Mouse (Mus musculus) MEL (cell line): ENCODE data around the gene Zswim4. TPM values are rescaled to one million over a fixed set of nuclear protein-coding genes. Genes with fewer than 3 reads are reported as not detected.

ENCODE experiments used
- DNase-seq: peaks from one replicate; pipeline ENCODE4 v3.0.0; 2011; ENCODE audit warnings: low read depth, low spot score
- H3K27ac ChIP-seq: 2 replicates; pipeline ENCODE4 v1.5.1; 2012; ENCODE audit warnings: low read depth, mild to moderate bottlenecking, control low read depth, low read length, moderate library complexity; ENCODE audit not compliant: control insufficient read depth
- H3K27me3 ChIP-seq, 2 experiments: fragments of 150-350 bp in 1 of 2; sonication (generic) in 1 of 2; 2 replicates each; pipeline ENCODE4 v1.6.1; 2012; ENCODE audit warnings: low read length in 2 of 2, mild to moderate bottlenecking in 2 of 2, improper control_type of control experiment in 1 of 2, moderate library complexity in 1 of 2; ENCODE audit not compliant: insufficient read depth in 2 of 2, control insufficient read depth in 1 of 2
- H3K36me3 ChIP-seq, 2 experiments: 2 replicates each; pipeline ENCODE4 v1.6.1; 2012 to 2014; ENCODE audit warnings: low read length in 2 of 2, improper control_type of control experiment in 1 of 2, inconsistent platforms in 1 of 2, mild to moderate bottlenecking in 1 of 2; ENCODE audit not compliant: insufficient read depth in 2 of 2, control insufficient read depth in 1 of 2
- H3K4me1 ChIP-seq, 2 experiments: fragments of 150-350 bp in 1 of 2; sonication (generic) in 1 of 2; 2 replicates each; pipeline ENCODE4 v1.6.1; 2012; ENCODE audit warnings: low read length in 2 of 2, improper control_type of control experiment in 1 of 2, mild to moderate bottlenecking in 1 of 2; ENCODE audit not compliant: insufficient read depth in 2 of 2, control insufficient read depth in 1 of 2
- H3K4me3 ChIP-seq, 2 experiments: fragments of 150-350 bp in 1 of 2; sonication (generic) in 1 of 2; 2 replicates each; pipeline ENCODE4 v1.5.1; 2012; ENCODE audit warnings: low read depth in 2 of 2, low read length in 2 of 2, mild to moderate bottlenecking in 2 of 2, moderate library complexity in 2 of 2, control low read depth in 1 of 2, improper control_type of control experiment in 1 of 2; ENCODE audit not compliant: control insufficient read depth in 1 of 2, insufficient read depth in 1 of 2
- H3K79me2 ChIP-seq: 2 replicates; pipeline ENCODE4 v1.6.1; 2012; ENCODE audit warnings: mild to moderate bottlenecking, low read length, moderate library complexity; ENCODE audit not compliant: control insufficient read depth, poor library complexity, insufficient read depth
- H3K9ac ChIP-seq: 2 replicates; pipeline ENCODE4 v1.6.1; 2012; ENCODE audit warnings: low read depth, mild to moderate bottlenecking, control low read depth, low read length, moderate library complexity; ENCODE audit not compliant: control insufficient read depth, poor library complexity, severe bottlenecking
- H3K9me3 ChIP-seq: fragments of 150-350 bp; sonication (generic); replicated peaks from 2 replicates; pipeline ENCODE4 v1.6.1; 2012; ENCODE audit warnings: mild to moderate bottlenecking, low read length, improper control_type of control experiment, moderate library complexity; ENCODE audit not compliant: insufficient read depth
- BHLHE40 ChIP-seq: IDR thresholded peaks from 2 replicates; pipeline ENCODE4 v1.6.1; 2012; ENCODE audit warnings: low read depth, mild to moderate bottlenecking, inconsistent platforms, low read length, improper control_type of control experiment, borderline replicate concordance
- CHD1 ChIP-seq: IDR thresholded peaks from 2 replicates; pipeline ENCODE4 v1.6.1; 2012; ENCODE audit warnings: low read depth, mild to moderate bottlenecking, inconsistent platforms, low read length, improper control_type of control experiment
- CHD2 ChIP-seq: IDR thresholded peaks from 2 replicates; pipeline ENCODE4 v1.6.1; 2011; ENCODE audit warnings: low read length, improper control_type of control experiment
- E2F4 ChIP-seq: IDR thresholded peaks from 2 replicates; pipeline ENCODE4 v1.6.1; 2011; ENCODE audit warnings: low read depth, low read length, improper control_type of control experiment, borderline replicate concordance
- ELF1 ChIP-seq: IDR thresholded peaks from 2 replicates; pipeline ENCODE4 v1.6.1; 2014; ENCODE audit warnings: low read depth, mild to moderate bottlenecking, inconsistent platforms, low read length, improper control_type of control experiment, moderate library complexity
- EP300 ChIP-seq, 2 experiments: IDR thresholded peaks; 2 replicates each; pipeline ENCODE4 v1.6.1; 2011; ENCODE audit warnings: improper control_type of control experiment in 2 of 2, low read length in 2 of 2, low read depth in 1 of 2, mild to moderate bottlenecking in 1 of 2
- ETS1 ChIP-seq: IDR thresholded peaks from 2 replicates; pipeline ENCODE4 v1.6.1; 2012; ENCODE audit warnings: low read depth, mild to moderate bottlenecking, inconsistent platforms, low read length, improper control_type of control experiment, moderate library complexity
- HCFC1 ChIP-seq: IDR thresholded peaks from 2 replicates; pipeline ENCODE4 v1.6.1; 2012; ENCODE audit warnings: low read depth, mild to moderate bottlenecking, inconsistent platforms, low read length, improper control_type of control experiment, moderate library complexity
- KAT2A ChIP-seq: conservative IDR thresholded peaks from 2 replicates; pipeline ENCODE4 v1.6.1; 2012; ENCODE audit warnings: low read depth, low read length, improper control_type of control experiment, inconsistent platforms
- MAX ChIP-seq: IDR thresholded peaks from 2 replicates; pipeline ENCODE4 v1.6.1; 2011; ENCODE audit warnings: low read length, improper control_type of control experiment
- MEF2A ChIP-seq: IDR thresholded peaks from 2 replicates; pipeline ENCODE4 v1.6.1; 2014; ENCODE audit warnings: low read depth, mild to moderate bottlenecking, inconsistent platforms, low read length, improper control_type of control experiment; ENCODE audit not compliant: poor library complexity, insufficient replicate concordance, severe bottlenecking; ENCODE audit errors: extremely low read depth
- MXI1 ChIP-seq: IDR thresholded peaks from 2 replicates; pipeline ENCODE4 v1.6.1; 2011; ENCODE audit warnings: mild to moderate bottlenecking, low read depth, low read length, improper control_type of control experiment
- POLR2A ChIP-seq, 2 experiments: IDR thresholded peaks; 2 replicates each; pipeline ENCODE4 v1.6.1; 2011 to 2012; ENCODE audit warnings: low read length in 2 of 2, mild to moderate bottlenecking in 2 of 2, control low read depth in 1 of 2, improper control_type of control experiment in 1 of 2, low read depth in 1 of 2, moderate library complexity in 1 of 2; ENCODE audit not compliant: control insufficient read depth in 1 of 2, insufficient read depth in 1 of 2, poor library complexity in 1 of 2
- POLR2AphosphoS2 ChIP-seq: IDR thresholded peaks from 2 replicates; pipeline ENCODE4 v1.6.1; 2011; ENCODE audit warnings: low read length, improper control_type of control experiment
- POLR2AphosphoS5 ChIP-seq: IDR thresholded peaks from 2 replicates; pipeline ENCODE4 v1.6.1; 2012; ENCODE audit warnings: low read depth, borderline replicate concordance, mild to moderate bottlenecking, inconsistent platforms, low read length, moderate library complexity, mixed read lengths
- RCOR1 ChIP-seq: IDR thresholded peaks from 2 replicates; pipeline ENCODE4 v1.6.1; 2012; ENCODE audit warnings: low read depth, mild to moderate bottlenecking, inconsistent platforms, low read length, improper control_type of control experiment
- SIN3A ChIP-seq: IDR thresholded peaks from 2 replicates; pipeline ENCODE4 v1.6.1; 2012; ENCODE audit warnings: low read length, improper control_type of control experiment, inconsistent platforms
- TAL1 ChIP-seq: IDR thresholded peaks from 2 replicates; pipeline ENCODE4 v1.6.1; 2012; ENCODE audit warnings: mild to moderate bottlenecking, inconsistent platforms, low read length, moderate library complexity, mixed read lengths
- TBP ChIP-seq: IDR thresholded peaks from 2 replicates; pipeline ENCODE4 v1.8.0; 2011; ENCODE audit warnings: low read depth, low read length, improper control_type of control experiment
- TCF12 ChIP-seq: IDR thresholded peaks from 2 replicates; pipeline ENCODE4 v1.6.1; 2014; ENCODE audit warnings: low read depth, mild to moderate bottlenecking, inconsistent platforms, low read length, improper control_type of control experiment, moderate library complexity
- UBTF ChIP-seq: IDR thresholded peaks from 2 replicates; pipeline ENCODE4 v1.6.1; 2012; ENCODE audit warnings: low read depth, mild to moderate bottlenecking, inconsistent platforms, low read length, improper control_type of control experiment, moderate library complexity, borderline replicate concordance; ENCODE audit not compliant: insufficient read depth
- USF1 ChIP-seq: IDR thresholded peaks from 2 replicates; pipeline ENCODE4 v1.6.1; 2014; ENCODE audit warnings: low read depth, mild to moderate bottlenecking, inconsistent platforms, low read length, improper control_type of control experiment, moderate library complexity
- USF2 ChIP-seq, 2 experiments: IDR thresholded peaks; 2 replicates each; pipeline ENCODE4 v1.6.1; 2011 to 2012; ENCODE audit warnings: improper control_type of control experiment in 2 of 2, low read length in 2 of 2, borderline replicate concordance in 1 of 2, inconsistent platforms in 1 of 2, low read depth in 1 of 2, mild to moderate bottlenecking in 1 of 2; ENCODE audit not compliant: insufficient read depth in 1 of 2
- ZC3H11A ChIP-seq: IDR thresholded peaks from 2 replicates; pipeline ENCODE4 v1.6.1; 2012; ENCODE audit warnings: low read depth, mild to moderate bottlenecking, inconsistent platforms, low read length, improper control_type of control experiment
- ZKSCAN1 ChIP-seq: IDR thresholded peaks from 2 replicates; pipeline ENCODE4 v1.6.1; 2012; ENCODE audit warnings: low read depth, mild to moderate bottlenecking, inconsistent platforms, low read length, improper control_type of control experiment, moderate library complexity
- ZMIZ1 ChIP-seq: IDR thresholded peaks from 2 replicates; pipeline ENCODE4 v1.6.1; 2012; ENCODE audit warnings: low read depth, mild to moderate bottlenecking, inconsistent platforms, low read length, improper control_type of control experiment, moderate library complexity
- ZNF384 ChIP-seq: IDR thresholded peaks from 2 replicates; pipeline ENCODE4 v1.6.1; 2012; ENCODE audit warnings: low read depth, mild to moderate bottlenecking, inconsistent platforms, low read length, improper control_type of control experiment
- polyA plus RNA-seq, 2 experiments: library from polyadenylated mRNA; stranded (reverse) in 1 of 2; unstranded in 1 of 2; fragments of >175 nt in 1 of 2; fragments of >200 nt in 1 of 2; gene quantifications; 2 replicates each; pipeline versions ENCODE4 v1.2.1 to v1.2.4; 2012; ENCODE audit warnings: low replicate concordance in 2 of 2, low read depth in 1 of 2; ENCODE audit not compliant: insufficient read length in 2 of 2, insufficient read depth in 1 of 2, missing spikeins in 1 of 2
- total RNA-seq: library from RNA; depleted of rRNA; stranded (reverse); fragments of 300-350 nt; gene quantifications from 2 replicates; pipeline ENCODE4 v1.2.3, GENCODE M21; 2012

Gene Zswim4
- total and polyA plus RNA-seq, 3 experiments = 3.6 to 7.4 TPM; not detected in 1

GRCm38 (mm10) chr8:84208381-84209380, 28.2 kb downstream of the Zswim4 start:
- Histone ChIP-seq H3K4me3 (no peak overlapping the region), H3K4me1 (peaks cover 0 to 6% of the 10 kb centered on the region in 2 experiments; a peak in 1 of 4 replicates), H3K9ac (no peak overlapping the region), H3K36me3 (0 out of 4 replicates have a peak, but pooled peaks cover 0 to 2% of the 10 kb centered on the region in 2 experiments), H3K27ac (no peak overlapping the region), H3K79me2 (no peaks in the 10 kb centered on the region; the same call in 1 of the 2 replicates), H3K27me3 (no peaks in the 10 kb centered on the region), H3K9me3 (no peaks in the 10 kb centered on the region)
- TF ChIP-seq POLR2AphosphoS2 (no peak), RCOR1 (no peak), CHD2 (no peak), ELF1 (no peak), ZNF384 (no peak), UBTF (no peak), EP300 (IDR thresholded peaks at IDR 0.05; ENCODE audit: low read depth in 1 of 2, low read length in 2 of 2) (no peak), ZC3H11A (no peak), TAL1 (no peak), MXI1 (no peak), USF1 (no peak), ZMIZ1 (no peak), POLR2AphosphoS5 (no peak), KAT2A (no peak), HCFC1 (no peak), USF2 (IDR thresholded peaks at IDR 0.05; ENCODE audit: borderline replicate concordance in 1 of 2, insufficient read depth in 1 of 2, low read depth in 1 of 2, low read length in 2 of 2) (no peak), SIN3A (no peak), E2F4 (no peak), ZKSCAN1 (no peak)
- DNase-seq = no peak

- peak; percentile 36 for DNase-seq
- Histone ChIP-seq H3K9me3 (no peaks in the 10 kb centered on the region), H3K4me1 (peaks cover 0 to 10% of the 10 kb centered on the region in 2 experiments; a peak in 2 of 4 replicates), H3K27ac (no peak overlapping the region; the same call in 1 of the 2 replicates), H3K9ac (no peak overlapping the region), H3K4me3 (no peak overlapping the region), H3K79me2 (peaks cover 1% of the 10 kb centered on the region; the same call in 1 of the 2 replicates), H3K36me3 (peaks cover 0 to 4% of the 10 kb centered on the region in 2 experiments; a peak in 1 of 4 replicates), H3K27me3 (no peaks in the 10 kb centered on the region)
- TF ChIP-seq ZNF384 = no peak
- no peak for TF ChIP-seq BHLHE40
- no peak for TF ChIP-seq E2F4
- no peak for TF ChIP-seq ZC3H11A
- TF ChIP-seq RCOR1 = no peak
- TF ChIP-seq USF2 (IDR thresholded peaks at IDR 0.05; ENCODE audit: borderline replicate concordance in 1 of 2, insufficient read depth in 1 of 2, low read depth in 1 of 2, low read length in 2 of 2) = no peak
- 0 out of 2 replicates have a peak, but pooled peaks have one; percentile 9 for TF ChIP-seq ETS1
- no peak for TF ChIP-seq KAT2A
- no peak for TF ChIP-seq TCF12
- TF ChIP-seq MEF2A = no peak
- 0 out of 2 replicates have a peak, but pooled peaks have one; percentile 20 for TF ChIP-seq HCFC1
- no peak for TF ChIP-seq MAX
- no peak for TF ChIP-seq CHD1
- TF ChIP-seq TAL1 = no peak
- no peak for TF ChIP-seq ZMIZ1
- TF ChIP-seq UBTF = no peak
- TF ChIP-seq TBP = no peak
- TF ChIP-seq POLR2AphosphoS2 = no peak
- TF ChIP-seq SIN3A = no peak
- no peak for TF ChIP-seq POLR2A (IDR thresholded peaks at IDR 0.05; ENCODE audit: control insufficient read depth in 1 of 2, insufficient read depth in 1 of 2, low read depth in 1 of 2, low read length in 2 of 2, poor library complexity in 1 of 2)
These were observed 29.0 kb downstream of the Zswim4 start for GRCm38 (mm10) chr8:84207811-84208210.
